Mouse (Mus musculus): ENCODE results near the gene Ssr3. TPM values are rescaled to one million over a fixed set of nuclear protein-coding genes. Genes with fewer than 3 reads are reported as not detected.

Gene Ssr3
- polyA plus RNA-seq, 1 experiment from 2014 or later: 307 TPM

Other genes starting within 250 kb of the Ssr3 start
- 27.4 and 28.3 TPM in 2 replicates for gene Tiparp, start 135.8 kb upstream of the Ssr3 start, polyA plus RNA-seq (2015; fragmentation: Nextera tagmentation; extraction: Ambion mirVana)

Measured in kidney, embryonic 16.5 days (tissue).